Mouse (Mus musculus): ENCODE data around the gene Pacrg.

Gene Pacrg

GRCm38 (mm10) chr17:10372001-10372785 lies 467.9 kb downstream of the Pacrg start:
- DNase-seq (ENCODE audit: low spot score): no peak

- DNase-seq (ENCODE audit: low spot score): no peak
Observed at GRCm38 (mm10) chr17:10371472-10371871, 468.6 kb downstream of the Pacrg start.

DNA sequence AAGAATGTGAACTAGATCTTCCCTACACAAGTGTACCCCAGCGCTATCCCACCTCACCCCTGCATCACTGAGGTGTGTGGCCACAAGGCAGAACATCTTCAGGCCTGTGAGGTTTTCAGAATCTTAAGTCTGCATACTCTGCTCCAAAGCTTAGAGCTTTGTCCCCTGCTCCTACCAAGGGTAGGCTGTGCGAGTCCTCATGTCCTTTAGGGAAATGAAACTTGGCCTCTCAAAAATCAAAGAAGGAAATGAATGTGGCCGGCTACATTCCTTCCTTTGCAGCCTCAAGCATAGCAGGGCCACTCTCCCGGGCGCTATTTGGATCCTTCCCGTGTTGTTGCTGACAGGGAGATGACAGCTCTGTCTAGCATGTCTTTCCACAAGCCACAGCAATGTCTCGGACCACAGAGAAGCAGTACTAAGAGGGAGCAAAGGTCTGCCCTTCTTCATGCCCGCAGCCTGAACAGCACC lies 469.4 kb downstream of the Pacrg start:
- DNase-seq (ENCODE audit: low spot score): no peak

GRCm38 (mm10) chr17:10369961-10370659 lies 470.0 kb downstream of the Pacrg start:
- DNase-seq (ENCODE audit: low spot score): no peak

DNA sequence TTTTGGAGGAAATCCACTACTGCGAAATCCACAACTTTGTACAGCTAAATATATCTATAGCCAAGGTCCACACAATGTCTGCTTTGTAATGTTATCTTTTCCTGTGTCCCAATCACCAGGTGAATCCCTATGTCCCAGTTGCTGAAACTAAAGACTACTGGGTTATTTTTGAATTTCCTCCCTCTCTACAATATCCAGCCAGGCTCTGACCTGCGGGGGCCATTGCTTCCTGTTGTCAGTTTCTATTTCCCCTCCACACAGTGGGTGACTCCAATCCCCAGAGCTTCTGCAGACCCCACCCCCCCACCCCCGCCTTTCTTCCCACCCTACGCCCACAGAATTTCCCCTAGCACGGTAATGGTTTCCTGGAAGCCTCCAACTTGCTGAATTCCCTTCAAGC lies 473.1 kb downstream of the Pacrg start:
- DNase-seq (ENCODE audit: low spot score): no peak

DNA sequence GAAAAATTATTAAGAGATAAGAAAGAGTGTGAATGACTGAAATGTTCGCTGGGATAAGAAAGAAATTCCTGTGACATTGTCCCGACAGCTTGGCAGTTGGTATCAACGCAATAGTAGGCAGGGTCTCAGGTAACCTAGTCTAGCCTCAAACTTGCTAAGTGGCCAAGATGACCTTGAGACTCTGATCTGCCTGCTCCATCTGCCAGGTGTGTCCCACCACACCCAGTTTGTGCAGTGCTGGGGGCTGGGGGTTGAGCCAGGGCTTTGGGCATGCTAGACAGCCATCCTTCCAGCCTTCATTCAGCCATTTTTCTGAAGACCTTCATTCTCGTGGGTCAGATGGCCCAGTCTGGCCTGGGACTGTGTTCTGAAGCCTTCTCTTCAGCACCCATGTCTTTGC lies 473.5 kb downstream of the Pacrg start:
- DNase-seq (ENCODE audit: low spot score): no peak

DNA sequence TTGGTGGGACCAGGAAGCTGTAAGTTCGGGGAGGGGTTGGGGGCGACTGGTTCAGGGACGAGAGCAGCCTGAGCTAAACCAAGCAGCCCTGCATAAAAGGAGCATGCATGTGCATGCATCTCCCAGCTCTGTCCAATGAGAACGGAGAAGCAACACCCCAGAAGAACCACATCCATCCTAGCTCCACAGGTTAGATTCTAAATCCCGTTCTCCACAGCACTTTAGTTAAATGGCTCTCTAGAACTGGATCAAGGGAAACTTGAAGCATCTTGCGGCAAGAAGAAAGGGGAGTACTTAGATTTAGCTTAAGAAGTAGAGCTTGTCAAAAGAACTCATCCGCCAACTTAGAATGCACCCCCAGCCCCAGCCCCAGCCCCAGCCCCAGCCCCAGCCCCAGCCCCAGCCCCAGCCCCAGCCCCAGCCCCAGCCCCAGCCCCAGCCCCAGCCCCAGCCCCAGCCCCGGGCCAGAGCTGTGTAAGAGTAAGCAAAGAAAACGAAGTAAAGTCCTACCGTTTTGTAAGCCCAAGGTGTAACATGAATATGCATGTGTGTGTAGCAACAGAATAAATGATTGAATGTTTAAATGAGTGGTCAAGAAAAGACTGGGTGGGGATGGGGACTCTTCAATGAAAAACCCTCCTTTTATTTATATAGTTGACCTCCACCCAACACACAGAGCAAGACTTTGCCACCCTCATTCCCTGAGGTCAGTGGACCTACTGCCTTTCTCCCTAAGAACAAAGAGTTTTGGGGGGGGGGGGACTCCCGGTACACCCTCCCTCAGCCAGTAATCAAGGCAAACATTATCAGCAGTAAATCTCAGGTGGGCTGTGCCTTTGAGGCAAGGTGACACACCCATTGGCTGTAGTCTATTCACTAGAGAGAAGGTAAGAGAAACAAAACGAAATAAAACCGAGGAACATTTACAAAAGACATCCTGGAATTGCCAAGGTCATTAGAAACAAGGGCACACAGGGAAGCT lies 474.3 kb downstream of the Pacrg start:
- no peak for DNase-seq (ENCODE audit: low spot score)

GRCm38 (mm10) chr17:10363151-10363550 lies 477.0 kb downstream of the Pacrg start:
- no peak for DNase-seq (ENCODE audit: low spot score)

GRCm38 (mm10) chr17:10361882-10362291 lies 478.2 kb downstream of the Pacrg start:
- no peak for DNase-seq (ENCODE audit: low spot score)

GRCm38 (mm10) chr17:10360738-10361137 lies 479.4 kb downstream of the Pacrg start:
- no peak for DNase-seq (ENCODE audit: low spot score)

GRCm38 (mm10) chr17:10359466-10359865 lies 480.6 kb downstream of the Pacrg start:
- no peak for DNase-seq (ENCODE audit: low spot score)

DNA sequence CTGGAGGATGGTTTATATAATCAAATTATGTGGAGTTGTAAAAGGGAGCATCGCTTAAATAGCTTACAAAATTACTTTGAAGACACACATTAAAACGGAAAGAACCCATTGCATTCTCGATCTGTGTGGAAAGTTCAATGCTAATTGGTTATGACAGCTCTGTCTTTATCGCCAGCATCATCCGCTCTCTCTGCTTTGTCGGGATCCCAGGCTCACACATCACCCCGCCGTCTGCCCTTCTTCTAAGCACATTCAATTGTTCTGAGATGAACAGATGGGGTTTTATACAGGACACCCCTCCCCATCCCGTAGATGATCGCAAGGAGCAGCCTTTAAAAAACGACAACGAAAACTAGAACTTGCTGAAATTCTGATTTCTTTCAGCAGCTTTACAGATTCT lies 482.8 kb downstream of the Pacrg start:
- no peak for DNase-seq (ENCODE audit: low spot score)

DNA sequence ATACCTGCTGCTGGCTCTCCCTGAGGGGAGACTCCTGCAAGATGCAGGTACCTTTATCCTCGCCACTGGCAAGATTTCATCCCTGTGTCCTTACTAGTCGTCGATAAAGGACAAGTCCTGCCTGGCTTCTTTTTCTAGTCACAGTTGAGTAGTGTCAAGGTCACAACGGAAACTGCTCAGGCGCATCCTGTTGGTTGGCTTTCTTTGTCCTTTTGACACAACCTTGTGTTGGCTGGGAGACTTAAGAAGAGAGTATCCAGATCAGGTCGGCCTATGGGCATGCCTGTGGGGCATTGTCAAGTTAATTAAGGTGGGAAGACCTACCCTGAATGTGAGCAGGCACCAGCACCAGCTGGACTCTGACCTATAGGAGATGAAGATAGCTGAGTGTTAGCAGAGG lies 483.8 kb downstream of the Pacrg start:
- no peak for DNase-seq (ENCODE audit: low spot score)

DNA sequence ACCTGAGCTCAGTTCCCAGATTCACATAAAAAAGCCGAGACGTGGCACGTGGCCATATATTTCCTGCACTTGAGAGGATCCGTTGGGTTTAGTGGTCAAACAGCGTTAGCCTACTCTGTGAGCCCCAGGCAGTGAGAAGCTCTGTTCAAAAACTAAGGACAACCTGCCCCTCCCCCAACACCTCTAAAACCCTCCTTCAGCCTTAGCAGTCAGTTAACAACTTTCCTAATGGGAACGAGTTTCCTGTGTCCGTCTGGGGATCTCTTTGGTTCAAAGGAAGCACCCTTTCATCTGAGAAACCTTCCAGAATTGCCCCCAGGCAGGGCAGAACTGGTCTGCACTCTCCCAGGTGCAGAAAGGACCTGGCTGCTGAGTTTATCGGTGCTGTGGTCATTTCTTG lies 484.4 kb downstream of the Pacrg start:
- DNase-seq (ENCODE audit: low spot score): no peak
